Mouse (Mus musculus): ENCODE results near the gene Rasgrf1. TPM values are rescaled to one million over a fixed set of nuclear protein-coding genes. Genes with fewer than 3 reads are reported as not detected.

Rasgrf1 gene
- total RNA-seq (2023): under 1 TPM in 1 of 2 experiments, not detected in 1; 0.15 TPM

GRCm38 (mm10) chr9:89909131-89910010, at the start of gene Rasgrf1:
Gene Rasgrf1 (plus strand): TSS chr9:89909908.

GRCm38 (mm10) chr9:90053852-90054251, 144.1 kb downstream of the Rasgrf1 start, which contains the start of gene Ctsh:
Gene Ctsh (plus strand): TSS chr9:90054152.

Other genes starting within 250 kb of the Rasgrf1 start
- gene Tmed3, start 204.8 kb upstream of the Rasgrf1 start, total RNA-seq (2023): 10 to 100 TPM; 57.0 to 65.7 TPM
- gene Ankrd34c, start 171.4 kb upstream of the Rasgrf1 start, total RNA-seq (2023): not detected
- gene Ctsh, start 144.2 kb downstream of the Rasgrf1 start, total RNA-seq (2023): 100 to 1,000 TPM; 587 to 636 TPM
- 100 to 1,000 TPM; 364 to 393 TPM for gene Morf4l1, start 204.9 kb downstream of the Rasgrf1 start, total RNA-seq (2023)

Measured in monocyte, adult 59 days (primary cell).